In genomic region chr12:79839096-79839941, GRCm38 (mm10) we compare ENCODE assay signal across 9 mouse cellular contexts.
DNase-seq lines count a peak whose midpoint lies in the region; ATAC-seq and TF ChIP-seq lines count a peak whose summit lies in the region.
"Had no signal": no experiment of that assay in that cellular context is flagged by ENCODE, and none has a peak within 500 bp of the region (broad histone marks: within the 10 kb centered on the region; RNA-seq: fewer than 3 reads in every experiment).

No protein-coding gene starts in this region.

- no peak for ATAC-seq in kidney, embryonic 14.5 days (ENCODE audit: low FRiP score, low TSS enrichment)
- no peak for ATAC-seq in heart, postnatal 0 days (ENCODE audit: insufficient read depth, low read depth)
- peak; percentile 59; the same call in 1 of the 2 replicates for ATAC-seq in midbrain, embryonic 13.5 days

- H3K4me1 ChIP-seq in kidney, embryonic 14.5 days (ENCODE audit: control insufficient read depth, insufficient read depth, low read length): peaks cover 61% of the 10 kb centered on the region
- peaks cover 64% of the 10 kb centered on the region for H3K4me1 ChIP-seq in heart, postnatal 0 days (ENCODE audit: control insufficient read depth, insufficient read depth)
- H3K4me1 ChIP-seq in midbrain, embryonic 13.5 days (replicated peaks): peaks cover 63% of the 10 kb centered on the region

- H3K27me3 ChIP-seq in kidney, embryonic 14.5 days (ENCODE audit: control insufficient read depth, insufficient read depth, low read length): no peaks in the 10 kb centered on the region
- H3K27me3 ChIP-seq in heart, postnatal 0 days (ENCODE audit: control insufficient read depth, insufficient read depth, low read length): no peaks in the 10 kb centered on the region
- no peaks in the 10 kb centered on the region for H3K27me3 ChIP-seq in midbrain, embryonic 13.5 days
- H3K27me3 ChIP-seq: neural tube, embryonic 12.5 days had no signal

- 47% methylated on average over 12 of the region's 12 CpGs for WGBS in kidney, embryonic 14.5 days
- 74% methylated on average over 12 of the region's 12 CpGs for WGBS in heart, postnatal 0 days
- WGBS in midbrain, embryonic 13.5 days: 13% methylated on average over 12 of the region's 12 CpGs

- no peak overlapping the region for H3K9ac ChIP-seq in kidney, embryonic 14.5 days (ENCODE audit: low read depth, low read length)
- H3K9ac ChIP-seq in heart, postnatal 0 days (replicated peaks; ENCODE audit: low read depth, low read length): no peak overlapping the region
- no peak overlapping the region for H3K9ac ChIP-seq in midbrain, embryonic 13.5 days (replicated peaks)
- H3K9ac ChIP-seq: neural tube, embryonic 12.5 days had no signal

- DNase-seq in kidney, postnatal 10 days: no peak
- DNase-seq in embryo, embryonic 9.5 days (ENCODE audit: extremely low spot score): peak; percentile 42
- DNase-seq in heart, postnatal 0 days (ENCODE audit: low spot score): no peak
- DNase-seq in layer of hippocampus, adult 11-12 months (ENCODE audit: low spot score): no peak
- DNase-seq in retina, embryonic 14.5 days (ENCODE audit: low spot score): no peak
- DNase-seq in urinary bladder, postnatal 14 days (ENCODE audit: low spot score): no peak

- H3K4me3 ChIP-seq in kidney, embryonic 14.5 days (ENCODE audit: low read length): no peak overlapping the region
- no peak overlapping the region for H3K4me3 ChIP-seq in heart, postnatal 0 days (ENCODE audit: low read depth, low read length)
- no peak overlapping the region for H3K4me3 ChIP-seq in midbrain, embryonic 13.5 days (replicated peaks)
- H3K4me3 ChIP-seq: neural tube, embryonic 12.5 days had no signal

- no peaks in the 10 kb centered on the region for H3K9me3 ChIP-seq in kidney, embryonic 14.5 days (ENCODE audit: control insufficient read depth, low read length)
- no peaks in the 10 kb centered on the region for H3K9me3 ChIP-seq in heart, postnatal 0 days (replicated peaks; ENCODE audit: control insufficient read depth, low read length)
- no peaks in the 10 kb centered on the region for H3K9me3 ChIP-seq in midbrain, embryonic 13.5 days
- H3K9me3 ChIP-seq: neural tube, embryonic 12.5 days had no signal

- no peak for TF ChIP-seq CTCF in heart, postnatal 0 days (IDR thresholded peaks at IDR 0.05; ENCODE audit: low read depth)

- H3K36me3 ChIP-seq in kidney, embryonic 14.5 days (ENCODE audit: control insufficient read depth, insufficient read depth, low read length): no peaks in the 10 kb centered on the region
- H3K36me3 ChIP-seq in heart, postnatal 0 days (replicated peaks; ENCODE audit: control insufficient read depth, insufficient read depth, low read length): no peaks in the 10 kb centered on the region
- H3K36me3 ChIP-seq in midbrain, embryonic 13.5 days: no peaks in the 10 kb centered on the region
- H3K36me3 ChIP-seq: neural tube, embryonic 12.5 days had no signal

- no peak overlapping the region for H3K4me2 ChIP-seq in kidney, embryonic 14.5 days (replicated peaks; ENCODE audit: low read depth, low read length)
- H3K4me2 ChIP-seq in heart, postnatal 0 days (ENCODE audit: low read depth, low read length): no peak overlapping the region
- no peak overlapping the region for H3K4me2 ChIP-seq in midbrain, embryonic 13.5 days (replicated peaks)
- H3K4me2 ChIP-seq: neural tube, embryonic 12.5 days had no signal

- no peak for TF ChIP-seq EP300 in heart, postnatal 0 days (IDR thresholded peaks at IDR 0.05; ENCODE audit: low read depth)

- peak overlapping the region; percentile 83; the same call in 1 of the 2 replicates for H3K27ac ChIP-seq in kidney, embryonic 14.5 days (ENCODE audit: low read depth, low read length)
- peak overlapping the region; percentile 80 for H3K27ac ChIP-seq in heart, postnatal 0 days (ENCODE audit: low read depth)
- peak overlapping the region; percentile 63 for H3K27ac ChIP-seq in midbrain, embryonic 13.5 days
- H3K27ac ChIP-seq: neural tube, embryonic 12.5 days had no signal
